Mouse (Mus musculus): Measurements from ENCODE around the gene Ctdspl.

GRCm38 (mm10) chr9:118887734-118888133 lies 38.5 kb upstream of the Ctdspl start:
- TF ChIP-seq POLR2A (IDR thresholded peaks at IDR 0.05; ENCODE audit: control insufficient read depth, extremely low read depth, insufficient read depth, low read length, poor library complexity) (no peak), CTCF (IDR thresholded peaks at IDR 0.05; ENCODE audit: borderline replicate concordance, control insufficient read depth, extremely low read depth, insufficient read depth, low read length, poor library complexity) (no peak; the same call in 1 of the 2 replicates)
